Mouse (Mus musculus) MEL (cell line): Measurements from ENCODE around the gene Myo5a. TPM values are rescaled to one million over a fixed set of nuclear protein-coding genes. Genes with fewer than 3 reads are reported as not detected.
"Not testable (repeated sequence)": the region's sequence is repeated elsewhere in the genome, so short reads cannot be mapped to it uniquely, and the experiment has no call there.

Source experiments
- DNase-seq: peaks from one replicate; pipeline ENCODE4 v3.0.0; 2011; ENCODE audit warnings: low read depth, low spot score
- H3K27ac ChIP-seq: 2 replicates; pipeline ENCODE4 v1.5.1; 2012; ENCODE audit warnings: low read depth, mild to moderate bottlenecking, control low read depth, low read length, moderate library complexity; ENCODE audit not compliant: control insufficient read depth
- H3K27me3 ChIP-seq, 2 experiments: fragments of 150-350 bp in 1 of 2; sonication (generic) in 1 of 2; 2 replicates each; pipeline ENCODE4 v1.6.1; 2012; ENCODE audit warnings: low read length in 2 of 2, mild to moderate bottlenecking in 2 of 2, improper control_type of control experiment in 1 of 2, moderate library complexity in 1 of 2; ENCODE audit not compliant: insufficient read depth in 2 of 2, control insufficient read depth in 1 of 2
- H3K36me3 ChIP-seq, 2 experiments: 2 replicates each; pipeline ENCODE4 v1.6.1; 2012 to 2014; ENCODE audit warnings: low read length in 2 of 2, improper control_type of control experiment in 1 of 2, inconsistent platforms in 1 of 2, mild to moderate bottlenecking in 1 of 2; ENCODE audit not compliant: insufficient read depth in 2 of 2, control insufficient read depth in 1 of 2
- H3K4me1 ChIP-seq, 2 experiments: fragments of 150-350 bp in 1 of 2; sonication (generic) in 1 of 2; 2 replicates each; pipeline ENCODE4 v1.6.1; 2012; ENCODE audit warnings: low read length in 2 of 2, improper control_type of control experiment in 1 of 2, mild to moderate bottlenecking in 1 of 2; ENCODE audit not compliant: insufficient read depth in 2 of 2, control insufficient read depth in 1 of 2
- H3K4me3 ChIP-seq, 2 experiments: fragments of 150-350 bp in 1 of 2; sonication (generic) in 1 of 2; 2 replicates each; pipeline ENCODE4 v1.5.1; 2012; ENCODE audit warnings: low read depth in 2 of 2, low read length in 2 of 2, mild to moderate bottlenecking in 2 of 2, moderate library complexity in 2 of 2, control low read depth in 1 of 2, improper control_type of control experiment in 1 of 2; ENCODE audit not compliant: control insufficient read depth in 1 of 2, insufficient read depth in 1 of 2
- H3K79me2 ChIP-seq: 2 replicates; pipeline ENCODE4 v1.6.1; 2012; ENCODE audit warnings: mild to moderate bottlenecking, low read length, moderate library complexity; ENCODE audit not compliant: control insufficient read depth, poor library complexity, insufficient read depth
- H3K9ac ChIP-seq: 2 replicates; pipeline ENCODE4 v1.6.1; 2012; ENCODE audit warnings: low read depth, mild to moderate bottlenecking, control low read depth, low read length, moderate library complexity; ENCODE audit not compliant: control insufficient read depth, poor library complexity, severe bottlenecking
- H3K9me3 ChIP-seq: fragments of 150-350 bp; sonication (generic); replicated peaks from 2 replicates; pipeline ENCODE4 v1.6.1; 2012; ENCODE audit warnings: mild to moderate bottlenecking, low read length, improper control_type of control experiment, moderate library complexity; ENCODE audit not compliant: insufficient read depth
- BHLHE40 ChIP-seq: IDR thresholded peaks from 2 replicates; pipeline ENCODE4 v1.6.1; 2012; ENCODE audit warnings: low read depth, mild to moderate bottlenecking, inconsistent platforms, low read length, improper control_type of control experiment, borderline replicate concordance
- CHD1 ChIP-seq: IDR thresholded peaks from 2 replicates; pipeline ENCODE4 v1.6.1; 2012; ENCODE audit warnings: low read depth, mild to moderate bottlenecking, inconsistent platforms, low read length, improper control_type of control experiment
- CTCF ChIP-seq, 3 experiments: IDR thresholded peaks in 2 of 3; conservative IDR thresholded peaks in 1 of 3; 2 replicates each; pipeline ENCODE4 v1.5.1; 2011 to 2012; ENCODE audit warnings: low read length in 3 of 3, low read depth in 2 of 3, mild to moderate bottlenecking in 2 of 3, improper control_type of control experiment in 1 of 3, inconsistent platforms in 1 of 3, mixed read lengths in 1 of 3, moderate library complexity in 1 of 3; ENCODE audit not compliant: control insufficient read depth in 1 of 3, insufficient read depth in 1 of 3, poor library complexity in 1 of 3, severe bottlenecking in 1 of 3
- E2F4 ChIP-seq: IDR thresholded peaks from 2 replicates; pipeline ENCODE4 v1.6.1; 2011; ENCODE audit warnings: low read depth, low read length, improper control_type of control experiment, borderline replicate concordance
- ELF1 ChIP-seq: IDR thresholded peaks from 2 replicates; pipeline ENCODE4 v1.6.1; 2014; ENCODE audit warnings: low read depth, mild to moderate bottlenecking, inconsistent platforms, low read length, improper control_type of control experiment, moderate library complexity
- GATA1 ChIP-seq: IDR thresholded peaks from 2 replicates; pipeline ENCODE4 v1.6.1; 2011; ENCODE audit warnings: low read depth, low read length, improper control_type of control experiment
- HCFC1 ChIP-seq: IDR thresholded peaks from 2 replicates; pipeline ENCODE4 v1.6.1; 2012; ENCODE audit warnings: low read depth, mild to moderate bottlenecking, inconsistent platforms, low read length, improper control_type of control experiment, moderate library complexity
- MEF2A ChIP-seq: IDR thresholded peaks from 2 replicates; pipeline ENCODE4 v1.6.1; 2014; ENCODE audit warnings: low read depth, mild to moderate bottlenecking, inconsistent platforms, low read length, improper control_type of control experiment; ENCODE audit not compliant: poor library complexity, insufficient replicate concordance, severe bottlenecking; ENCODE audit errors: extremely low read depth
- MYC ChIP-seq: IDR thresholded peaks from 2 replicates; pipeline ENCODE4 v1.6.1; 2011; ENCODE audit warnings: low read depth, mild to moderate bottlenecking, low read length, improper control_type of control experiment, moderate library complexity
- POLR2A ChIP-seq, 2 experiments: IDR thresholded peaks; 2 replicates each; pipeline ENCODE4 v1.6.1; 2011 to 2012; ENCODE audit warnings: low read length in 2 of 2, mild to moderate bottlenecking in 2 of 2, control low read depth in 1 of 2, improper control_type of control experiment in 1 of 2, low read depth in 1 of 2, moderate library complexity in 1 of 2; ENCODE audit not compliant: control insufficient read depth in 1 of 2, insufficient read depth in 1 of 2, poor library complexity in 1 of 2
- RAD21 ChIP-seq: IDR thresholded peaks from 2 replicates; pipeline ENCODE4 v1.6.1; 2011; ENCODE audit warnings: mild to moderate bottlenecking, low read depth, low read length, improper control_type of control experiment
- UBTF ChIP-seq: IDR thresholded peaks from 2 replicates; pipeline ENCODE4 v1.6.1; 2012; ENCODE audit warnings: low read depth, mild to moderate bottlenecking, inconsistent platforms, low read length, improper control_type of control experiment, moderate library complexity, borderline replicate concordance; ENCODE audit not compliant: insufficient read depth
- USF1 ChIP-seq: IDR thresholded peaks from 2 replicates; pipeline ENCODE4 v1.6.1; 2014; ENCODE audit warnings: low read depth, mild to moderate bottlenecking, inconsistent platforms, low read length, improper control_type of control experiment, moderate library complexity
- USF2 ChIP-seq, 2 experiments: IDR thresholded peaks; 2 replicates each; pipeline ENCODE4 v1.6.1; 2011 to 2012; ENCODE audit warnings: improper control_type of control experiment in 2 of 2, low read length in 2 of 2, borderline replicate concordance in 1 of 2, inconsistent platforms in 1 of 2, low read depth in 1 of 2, mild to moderate bottlenecking in 1 of 2; ENCODE audit not compliant: insufficient read depth in 1 of 2
- ZNF384 ChIP-seq: IDR thresholded peaks from 2 replicates; pipeline ENCODE4 v1.6.1; 2012; ENCODE audit warnings: low read depth, mild to moderate bottlenecking, inconsistent platforms, low read length, improper control_type of control experiment
- polyA plus RNA-seq, 2 experiments: library from polyadenylated mRNA; stranded (reverse) in 1 of 2; unstranded in 1 of 2; fragments of >175 nt in 1 of 2; fragments of >200 nt in 1 of 2; gene quantifications; 2 replicates each; pipeline versions ENCODE4 v1.2.1 to v1.2.4; 2012; ENCODE audit warnings: low replicate concordance in 2 of 2, low read depth in 1 of 2; ENCODE audit not compliant: insufficient read length in 2 of 2, insufficient read depth in 1 of 2, missing spikeins in 1 of 2
- total RNA-seq: library from RNA; depleted of rRNA; stranded (reverse); fragments of 300-350 nt; gene quantifications from 2 replicates; pipeline ENCODE4 v1.2.3, GENCODE M21; 2012

Myo5a gene
- total and polyA plus RNA-seq, 3 experiments: 18.9 to 208 (median 49.0) TPM

- TF ChIP-seq USF1: no peak
Measured at GRCm38 (mm10) chr9:75247870-75248269, 177.1 kb downstream of the Myo5a start (continued).

DNA sequence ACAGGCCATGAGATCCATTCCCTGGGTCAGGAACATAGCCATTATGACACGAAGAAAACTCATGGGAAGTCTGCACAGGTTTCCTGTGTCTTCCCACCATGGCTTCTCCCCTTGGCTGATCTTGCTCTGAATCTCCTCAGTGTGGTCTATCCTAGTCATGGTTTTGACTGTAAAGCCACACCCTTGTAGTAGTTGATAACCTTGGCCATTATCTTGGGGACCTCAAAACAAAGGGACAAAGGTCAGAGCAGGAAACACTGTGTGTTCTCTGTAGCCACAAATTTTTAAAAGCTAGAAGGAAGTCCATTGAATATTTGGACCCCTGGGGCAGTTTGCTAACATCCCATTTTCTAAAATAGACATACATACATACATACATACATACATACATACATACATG, 177.5 kb downstream of the Myo5a start:
- Histone ChIP-seq H3K9me3 (no peaks in the 10 kb centered on the region), H3K27me3 (no peaks in the 10 kb centered on the region), H3K36me3 (no peaks in the 10 kb centered on the region), H3K79me2 (no peaks in the 10 kb centered on the region), H3K4me3 (no peak overlapping the region), H3K4me1 (no peaks in the 10 kb centered on the region), H3K27ac (no peak overlapping the region), H3K9ac (no peak overlapping the region)
- TF ChIP-seq RAD21: no peak
- TF ChIP-seq MYC: no peak
- no peak for TF ChIP-seq CHD1
- no peak for TF ChIP-seq ELF1
- TF ChIP-seq BHLHE40: no peak
- no peak for TF ChIP-seq CTCF (IDR thresholded peaks at IDR 0.05 in 2 of 3, conservative IDR thresholded peaks at IDR 0.05 in 1 of 3; ENCODE audit: control insufficient read depth in 1 of 3, insufficient read depth in 1 of 3, low read depth in 2 of 3, low read length in 3 of 3, poor library complexity in 1 of 3, severe bottlenecking in 1 of 3)
- no peak for TF ChIP-seq USF2 (IDR thresholded peaks at IDR 0.05; ENCODE audit: borderline replicate concordance in 1 of 2, insufficient read depth in 1 of 2, low read depth in 1 of 2, low read length in 2 of 2)
- TF ChIP-seq GATA1: no peak
- TF ChIP-seq UBTF: no peak
- no peak for TF ChIP-seq HCFC1
- TF ChIP-seq E2F4: no peak
- TF ChIP-seq USF1: no peak
- no peak for TF ChIP-seq POLR2A (IDR thresholded peaks at IDR 0.05; ENCODE audit: control insufficient read depth in 1 of 2, insufficient read depth in 1 of 2, low read depth in 1 of 2, low read length in 2 of 2, poor library complexity in 1 of 2)
- DNase-seq: peak; percentile 14

GRCm38 (mm10) chr9:75248874-75249273, 178.1 kb downstream of the Myo5a start:
- Histone ChIP-seq H3K4me1 (no peaks in the 10 kb centered on the region), H3K9me3 (no peaks in the 10 kb centered on the region)

GRCm38 (mm10) chr9:75253158-75253557, 182.3 kb downstream of the Myo5a start:
- H3K9me3 ChIP-seq, H3K27me3 ChIP-seq: not testable (repeated sequence)

More at GRCm38 (mm10) chr9:75248874-75249273, 178.1 kb downstream of the Myo5a start:
- H3K36me3 ChIP-seq: no peaks in the 10 kb centered on the region
- no peak overlapping the region for H3K4me3 ChIP-seq
- no peak for DNase-seq
- no peaks in the 10 kb centered on the region for H3K27me3 ChIP-seq
- H3K9ac ChIP-seq: no peak overlapping the region
- H3K79me2 ChIP-seq: no peaks in the 10 kb centered on the region
- H3K27ac ChIP-seq: no peak overlapping the region
- no peak for TF ChIP-seq ZNF384
- TF ChIP-seq GATA1: peak; percentile 55; the same call in 1 of the 2 replicates
- TF ChIP-seq MEF2A: no peak
- no peak for TF ChIP-seq BHLHE40

More at GRCm38 (mm10) chr9:75253158-75253557, 182.3 kb downstream of the Myo5a start:
- H3K27ac ChIP-seq, H3K36me3 ChIP-seq, H3K9ac ChIP-seq, H3K4me1 ChIP-seq, H3K79me2 ChIP-seq, DNase-seq, H3K4me3 ChIP-seq: not testable (repeated sequence)
